Mouse (Mus musculus) CH12.LX (cell line): ENCODE measurements at regions not wholly inside any gene's neighbourhood (a gene's known extent, or its start where the extent isn't known, plus 50 kb on each side); places are given as distances from the start of the nearest gene placed in this dataset.

ENCODE experiments used
- CTCF ChIP-seq, 2 experiments: IDR thresholded peaks in 1 of 2; conservative IDR thresholded peaks in 1 of 2; 2 replicates each; pipeline ENCODE4 v1.5.1; 2011 to 2012; ENCODE audit warnings: low read depth in 2 of 2, low read length in 2 of 2, improper control_type of control experiment in 1 of 2, inconsistent platforms in 1 of 2, mild to moderate bottlenecking in 1 of 2, moderate library complexity in 1 of 2
- EP300 ChIP-seq: IDR thresholded peaks from 2 replicates; pipeline ENCODE4 v1.6.1; 2011; ENCODE audit warnings: low read length, improper control_type of control experiment
- HCFC1 ChIP-seq: IDR thresholded peaks from 2 replicates; pipeline ENCODE4 v1.6.1; 2012; ENCODE audit warnings: low read depth, mild to moderate bottlenecking, inconsistent platforms, low read length, improper control_type of control experiment
- MAX ChIP-seq: IDR thresholded peaks from 2 replicates; pipeline ENCODE4 v1.6.1; 2011; ENCODE audit warnings: low read length, improper control_type of control experiment
- MAZ ChIP-seq: IDR thresholded peaks from 2 replicates; pipeline ENCODE4 v1.6.1; 2012; ENCODE audit warnings: low read depth, mild to moderate bottlenecking, inconsistent platforms, low read length, improper control_type of control experiment, moderate library complexity
- NRF1 ChIP-seq: IDR thresholded peaks from 2 replicates; pipeline ENCODE4 v1.6.1; 2014; ENCODE audit warnings: low read depth, mild to moderate bottlenecking, inconsistent platforms, low read length, improper control_type of control experiment, moderate library complexity
- UBTF ChIP-seq: IDR thresholded peaks from 2 replicates; pipeline ENCODE4 v1.6.1; 2012; ENCODE audit warnings: low read depth, mild to moderate bottlenecking, inconsistent platforms, low read length, improper control_type of control experiment, moderate library complexity
- USF1 ChIP-seq: IDR thresholded peaks from 2 replicates; pipeline ENCODE4 v1.6.1; 2014; ENCODE audit warnings: low read depth, mild to moderate bottlenecking, inconsistent platforms, low read length, improper control_type of control experiment
- ZC3H11A ChIP-seq: IDR thresholded peaks from 2 replicates; pipeline ENCODE4 v1.6.1; 2012; ENCODE audit warnings: low read depth, mild to moderate bottlenecking, inconsistent platforms, low read length, improper control_type of control experiment

- TF ChIP-seq UBTF (no peak), CTCF (conservative IDR thresholded peaks at IDR 0.05 in 1 of 2, IDR thresholded peaks at IDR 0.05 in 1 of 2; ENCODE audit: low read depth in 2 of 2, low read length in 2 of 2) (peak in 1 of 2 experiments; percentile 40; a peak in 2 of 4 replicates), MAZ (no peak), MAX (no peak), HCFC1 (no peak), USF1 (no peak), NRF1 (no peak), ZC3H11A (no peak), EP300 (no peak)
These were observed 464.0 kb upstream of the Cntn6 start for GRCm38 (mm10) chr6:104028439-104029091.
